Mouse (Mus musculus): ENCODE measurements around the gene Fubp3. TPM values are rescaled to one million over a fixed set of nuclear protein-coding genes. Genes with fewer than 3 reads are reported as not detected.

Fubp3 gene
- total and polyA plus RNA-seq, 2 experiments from 2014 or later = 19.3 to 28.4 TPM

- ATAC-seq (ENCODE audit: insufficient read depth, low read depth) (no peak), DNase-seq (ENCODE audit: low spot score) (no peak)
- H3K4me2 ChIP-seq (ENCODE audit: low read depth, low read length) = no peak overlapping the region
- no peaks in the 10 kb centered on the region for H3K9me3 ChIP-seq (replicated peaks; ENCODE audit: control insufficient read depth, low read length)
- H3K27ac ChIP-seq (ENCODE audit: low read depth) = no peak overlapping the region
- H3K4me1 ChIP-seq (ENCODE audit: control insufficient read depth, insufficient read depth) = no peaks in the 10 kb centered on the region
- H3K27me3 ChIP-seq (ENCODE audit: control insufficient read depth, insufficient read depth, low read length) = no peaks in the 10 kb centered on the region
- WGBS = 75% methylated on average over 5 of the region's 5 CpGs
- TF ChIP-seq CTCF (IDR thresholded peaks at IDR 0.05; ENCODE audit: low read depth) (no peak), EP300 (IDR thresholded peaks at IDR 0.05; ENCODE audit: low read depth) (no peak)
- H3K9ac ChIP-seq (replicated peaks; ENCODE audit: low read depth, low read length) = no peak overlapping the region
- no peaks in the 10 kb centered on the region for H3K36me3 ChIP-seq (replicated peaks; ENCODE audit: control insufficient read depth, insufficient read depth, low read length)
- H3K4me3 ChIP-seq (ENCODE audit: low read depth, low read length) = no peak overlapping the region
Measured at GRCm38 (mm10) chr2:31554619-31555018, 17.8 kb upstream of the Fubp3 start.

- Histone ChIP-seq H3K9ac (replicated peaks; ENCODE audit: low read depth, low read length) (peak overlapping the region; percentile 99), H3K27ac (ENCODE audit: low read depth) (peak overlapping the region; percentile 92), H3K36me3 (replicated peaks; ENCODE audit: control insufficient read depth, insufficient read depth, low read length) (no peaks in the 10 kb centered on the region; the same call in 1 of the 2 replicates), H3K27me3 (ENCODE audit: control insufficient read depth, insufficient read depth, low read length) (no peaks in the 10 kb centered on the region), H3K4me3 (ENCODE audit: low read depth, low read length) (peak overlapping the region; percentile 99), H3K9me3 (replicated peaks; ENCODE audit: control insufficient read depth, low read length) (no peaks in the 10 kb centered on the region), H3K4me2 (ENCODE audit: low read depth, low read length) (peak overlapping the region; percentile 96), H3K4me1 (ENCODE audit: control insufficient read depth, insufficient read depth) (peaks cover 10% of the 10 kb centered on the region)
- WGBS = 2% methylated on average over 41 of the region's 41 CpGs
- DNase-seq (ENCODE audit: low spot score) (no peak), ATAC-seq (ENCODE audit: insufficient read depth, low read depth) (peak; percentile 39)
- TF ChIP-seq CTCF (IDR thresholded peaks at IDR 0.05; ENCODE audit: low read depth) (no peak), EP300 (IDR thresholded peaks at IDR 0.05; ENCODE audit: low read depth) (no peak)
Measured at GRCm38 (mm10) chr2:31572915-31573635, 624 bp downstream of the Fubp3 start.

- TF ChIP-seq EP300 (IDR thresholded peaks at IDR 0.05; ENCODE audit: low read depth) = no peak
- no peak for TF ChIP-seq CTCF (IDR thresholded peaks at IDR 0.05; ENCODE audit: low read depth)
- H3K9me3 ChIP-seq (replicated peaks; ENCODE audit: control insufficient read depth, low read length) = no peaks in the 10 kb centered on the region
Measured at GRCm38 (mm10) chr2:31581617-31582016, 9.2 kb downstream of the Fubp3 start.

GRCm38 (mm10) chr2:31591799-31592484, 19.5 kb downstream of the Fubp3 start:
- Histone ChIP-seq H3K4me1 (ENCODE audit: control insufficient read depth, insufficient read depth) (no peaks in the 10 kb centered on the region), H3K9me3 (replicated peaks; ENCODE audit: control insufficient read depth, low read length) (no peaks in the 10 kb centered on the region), H3K4me2 (ENCODE audit: low read depth, low read length) (no peak overlapping the region), H3K9ac (replicated peaks; ENCODE audit: low read depth, low read length) (no peak overlapping the region), H3K4me3 (ENCODE audit: low read depth, low read length) (no peak overlapping the region), H3K36me3 (replicated peaks; ENCODE audit: control insufficient read depth, insufficient read depth, low read length) (peaks cover 22% of the 10 kb centered on the region), H3K27me3 (ENCODE audit: control insufficient read depth, insufficient read depth, low read length) (no peaks in the 10 kb centered on the region), H3K27ac (ENCODE audit: low read depth) (no peak overlapping the region)
- DNase-seq (ENCODE audit: low spot score) (no peak), ATAC-seq (ENCODE audit: insufficient read depth, low read depth) (no peak)
- WGBS = 72% methylated on average over 9 of the region's 9 CpGs
- TF ChIP-seq CTCF (IDR thresholded peaks at IDR 0.05; ENCODE audit: low read depth) (no peak), EP300 (IDR thresholded peaks at IDR 0.05; ENCODE audit: low read depth) (no peak)

More at GRCm38 (mm10) chr2:31581617-31582016, 9.2 kb downstream of the Fubp3 start:
- H3K4me3 ChIP-seq (ENCODE audit: low read depth, low read length) = no peak overlapping the region
- no peaks in the 10 kb centered on the region; the same call in 1 of the 2 replicates for H3K4me1 ChIP-seq (ENCODE audit: control insufficient read depth, insufficient read depth)
- peaks cover 23% of the 10 kb centered on the region for H3K36me3 ChIP-seq (replicated peaks; ENCODE audit: control insufficient read depth, insufficient read depth, low read length)
- H3K27me3 ChIP-seq (ENCODE audit: control insufficient read depth, insufficient read depth, low read length) = no peaks in the 10 kb centered on the region
- 73% methylated on average over 2 of the region's 2 CpGs for WGBS
- DNase-seq (ENCODE audit: low spot score) (no peak), ATAC-seq (ENCODE audit: insufficient read depth, low read depth) (no peak)
- H3K4me2 ChIP-seq (ENCODE audit: low read depth, low read length) = no peak overlapping the region
- no peak overlapping the region for H3K27ac ChIP-seq (ENCODE audit: low read depth)
- no peak overlapping the region for H3K9ac ChIP-seq (replicated peaks; ENCODE audit: low read depth, low read length)

GRCm38 (mm10) chr2:31607555-31607954, 35.1 kb downstream of the Fubp3 start:
- H3K36me3 ChIP-seq (replicated peaks; ENCODE audit: control insufficient read depth, insufficient read depth, low read length) = peaks cover 92% of the 10 kb centered on the region
- ATAC-seq (ENCODE audit: insufficient read depth, low read depth) (no peak), DNase-seq (ENCODE audit: low spot score) (no peak)
- H3K9me3 ChIP-seq (replicated peaks; ENCODE audit: control insufficient read depth, low read length) = no peaks in the 10 kb centered on the region
- no peak overlapping the region for H3K9ac ChIP-seq (replicated peaks; ENCODE audit: low read depth, low read length)
- WGBS = 71% methylated on average over 1 of the region's 1 CpGs
- no peak overlapping the region for H3K4me2 ChIP-seq (ENCODE audit: low read depth, low read length)
- no peaks in the 10 kb centered on the region for H3K4me1 ChIP-seq (ENCODE audit: control insufficient read depth, insufficient read depth)
- H3K4me3 ChIP-seq (ENCODE audit: low read depth, low read length) = no peak overlapping the region
- no peak overlapping the region for H3K27ac ChIP-seq (ENCODE audit: low read depth)
- H3K27me3 ChIP-seq (ENCODE audit: control insufficient read depth, insufficient read depth, low read length) = no peaks in the 10 kb centered on the region
- TF ChIP-seq CTCF (IDR thresholded peaks at IDR 0.05; ENCODE audit: low read depth) (no peak), EP300 (IDR thresholded peaks at IDR 0.05; ENCODE audit: low read depth) (no peak)
